Mouse (Mus musculus): ENCODE results near the gene Sbk3. TPM values are rescaled to one million over a fixed set of nuclear protein-coding genes. Genes with fewer than 3 reads are reported as not detected.

Gene Sbk3
- polyA plus RNA-seq, 1 experiment from 2014 or later, result 0.84 TPM

DNA sequence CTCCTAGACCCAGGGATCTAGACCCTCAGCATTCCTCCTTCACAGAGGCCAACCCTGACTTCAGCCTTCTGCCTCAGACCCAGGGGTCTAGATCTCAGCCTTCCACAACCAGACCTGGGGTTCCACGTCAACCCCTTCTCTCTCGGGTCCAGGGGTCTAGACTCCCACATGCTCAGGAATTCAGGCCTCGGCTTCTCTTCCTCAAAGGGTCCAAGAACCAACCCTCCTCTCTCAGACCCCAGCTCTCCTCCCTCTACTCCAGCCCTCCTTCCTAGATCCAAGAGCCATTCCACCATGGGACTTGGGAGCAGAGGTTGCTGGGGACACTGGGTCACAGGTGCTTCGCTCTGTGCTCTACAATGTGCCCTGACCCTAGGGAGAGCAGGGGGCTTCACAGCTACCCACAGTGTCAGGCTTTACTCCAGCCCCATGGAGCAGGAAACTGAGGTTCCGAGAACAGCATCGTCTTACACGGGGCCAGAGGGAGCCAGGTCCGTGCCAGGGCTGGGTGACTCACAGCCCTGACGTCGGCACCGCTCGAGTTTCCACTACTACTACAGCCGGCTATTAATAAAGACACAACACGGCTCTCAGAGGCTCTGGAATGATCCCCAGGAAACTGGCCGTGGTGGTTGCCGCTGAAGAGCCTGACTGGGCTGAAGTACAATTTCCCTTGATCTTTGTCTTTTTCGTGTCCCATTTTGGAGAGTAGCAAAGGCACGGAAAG lies 1.5 kb upstream of the Sbk3 start:
- Histone ChIP-seq H3K36me3 (ENCODE audit: control insufficient read depth, insufficient read depth) (no peaks in the 10 kb centered on the region), H3K9ac (ENCODE audit: low read length) (no peak overlapping the region), H3K9me3 (replicated peaks; ENCODE audit: control insufficient read depth, low read length) (0 out of 2 replicates have a peak, but pooled peaks cover 2% of the 10 kb centered on the region), H3K4me3 (ENCODE audit: low read length) (no peak overlapping the region), H3K4me1 (ENCODE audit: control insufficient read depth, insufficient read depth, low read length) (peaks cover 9% of the 10 kb centered on the region), H3K4me2 (ENCODE audit: low read depth, low read length) (no peak overlapping the region), H3K27ac (ENCODE audit: low read length) (peak overlapping the region; percentile 61), H3K27me3 (ENCODE audit: control insufficient read depth, insufficient read depth, low read length) (no peaks in the 10 kb centered on the region)
- 35% methylated on average over 18 of the region's 18 CpGs for WGBS
- ATAC-seq (replicated peaks; ENCODE audit: extremely low read depth, insufficient read depth, low FRiP score), result peak; percentile 85

DNA sequence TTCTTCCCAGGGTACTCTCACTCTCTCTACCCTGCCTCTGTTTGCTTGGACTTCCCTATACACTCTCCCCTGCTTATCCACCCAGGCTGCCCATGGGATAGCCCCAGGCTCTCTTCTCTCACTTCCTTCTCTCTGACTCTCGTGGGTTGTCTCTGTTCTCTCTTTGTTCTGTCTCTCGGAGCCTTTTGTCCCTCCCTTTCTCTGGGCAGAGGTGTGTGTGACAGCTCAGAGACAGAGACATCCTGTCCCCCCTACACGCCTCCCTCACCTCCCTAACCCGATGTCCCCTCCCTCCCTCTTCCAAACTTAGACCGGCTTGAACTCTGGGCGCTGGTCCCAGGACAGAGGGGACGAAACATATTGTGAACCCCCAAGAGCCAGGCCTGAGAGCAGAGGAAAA lies 742 bp upstream of the Sbk3 start:
- ATAC-seq (replicated peaks; ENCODE audit: extremely low read depth, insufficient read depth, low FRiP score), result no peak; the same call in 1 of the 2 replicates
- H3K27me3 ChIP-seq (ENCODE audit: control insufficient read depth, insufficient read depth, low read length), result no peaks in the 10 kb centered on the region
- 20% methylated on average over 7 of the region's 7 CpGs for WGBS
- H3K4me1 ChIP-seq (ENCODE audit: control insufficient read depth, insufficient read depth, low read length), result peaks cover 9% of the 10 kb centered on the region
- H3K9ac ChIP-seq (ENCODE audit: low read length), result 0 out of 2 replicates have a peak overlapping the region, but pooled peaks have one; percentile 18
- H3K4me3 ChIP-seq (ENCODE audit: low read length), result no peak overlapping the region
- no peak overlapping the region for H3K4me2 ChIP-seq (ENCODE audit: low read depth, low read length)
- peak overlapping the region; percentile 61 for H3K27ac ChIP-seq (ENCODE audit: low read length)
- no peaks in the 10 kb centered on the region for H3K9me3 ChIP-seq (replicated peaks; ENCODE audit: control insufficient read depth, low read length)
- H3K36me3 ChIP-seq (ENCODE audit: control insufficient read depth, insufficient read depth), result no peaks in the 10 kb centered on the region

DNA sequence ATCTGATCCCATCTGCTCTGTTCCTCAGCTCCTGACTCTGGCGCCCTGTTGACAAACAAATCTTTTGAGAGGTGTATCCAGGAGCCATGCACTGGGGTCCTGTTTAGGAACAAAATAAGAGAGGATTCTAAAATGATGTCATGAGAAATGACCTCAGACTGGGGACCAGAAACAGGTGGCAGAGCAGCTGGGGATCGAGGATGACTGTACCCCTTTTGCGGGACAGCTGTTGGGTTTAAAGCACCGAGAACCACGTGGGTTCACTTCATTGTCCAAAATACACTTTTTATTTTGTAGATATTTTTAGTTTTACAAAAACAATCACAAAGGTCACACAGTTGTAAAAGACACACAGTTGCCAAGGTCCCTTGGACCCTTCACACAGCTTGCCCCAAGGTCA lies 6.0 kb downstream of the Sbk3 start:
- Histone ChIP-seq H3K36me3 (ENCODE audit: control insufficient read depth, insufficient read depth) (no peaks in the 10 kb centered on the region), H3K27me3 (ENCODE audit: control insufficient read depth, insufficient read depth, low read length) (no peaks in the 10 kb centered on the region), H3K4me2 (ENCODE audit: low read depth, low read length) (no peak overlapping the region), H3K4me3 (ENCODE audit: low read length) (no peak overlapping the region), H3K9ac (ENCODE audit: low read length) (no peak overlapping the region), H3K9me3 (replicated peaks; ENCODE audit: control insufficient read depth, low read length) (no peaks in the 10 kb centered on the region), H3K4me1 (ENCODE audit: control insufficient read depth, insufficient read depth, low read length) (no peaks in the 10 kb centered on the region), H3K27ac (ENCODE audit: low read length) (no peak overlapping the region)
- WGBS, result 69% methylated on average over 5 of the region's 5 CpGs
- ATAC-seq (replicated peaks; ENCODE audit: extremely low read depth, insufficient read depth, low FRiP score), result no peak

DNA sequence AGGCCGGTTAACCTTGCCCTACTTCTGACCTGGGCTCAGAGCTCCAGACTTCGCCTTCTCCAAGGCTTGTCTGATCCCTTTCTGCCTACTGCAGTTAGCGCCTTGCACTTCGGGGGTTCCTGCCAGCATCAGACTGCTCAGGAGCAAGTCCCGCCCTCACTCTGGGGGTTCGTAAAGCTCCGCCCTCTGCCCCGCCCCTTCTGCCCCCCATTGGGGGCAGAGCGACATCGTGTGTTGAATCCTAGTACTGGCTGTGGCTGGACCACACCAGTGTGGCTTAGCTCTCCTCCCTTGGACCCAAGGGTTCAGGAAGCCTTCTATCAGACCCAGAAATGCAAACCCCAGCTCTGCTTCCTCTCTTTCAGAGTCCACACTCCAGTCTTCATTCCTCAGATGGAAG lies 6.7 kb downstream of the Sbk3 start, which contains the start of gene Sbk2:
TSS of gene Sbk2 (minus strand) at position 135 of the 400 bp plus-strand sequence.
- H3K9ac ChIP-seq (ENCODE audit: low read length), result 0 out of 2 replicates have a peak within 1 kb of the TSS, but pooled peaks have one; percentile 21
- no peak within 1 kb of the TSS for H3K4me3 ChIP-seq (ENCODE audit: low read length)
- no peaks in the 10 kb centered on the region for H3K27me3 ChIP-seq (ENCODE audit: control insufficient read depth, insufficient read depth, low read length)
- no peaks in the 10 kb centered on the region for H3K36me3 ChIP-seq (ENCODE audit: control insufficient read depth, insufficient read depth)
- H3K9me3 ChIP-seq (replicated peaks; ENCODE audit: control insufficient read depth, low read length), result no peaks in the 10 kb centered on the region
- no peaks in the 10 kb centered on the region for H3K4me1 ChIP-seq (ENCODE audit: control insufficient read depth, insufficient read depth, low read length)
- 4% methylated on average over 10 of the region's 10 CpGs for WGBS
- H3K4me2 ChIP-seq (ENCODE audit: low read depth, low read length), result peak within 1 kb of the TSS; percentile 47
- no peak within 1 kb of the TSS for H3K27ac ChIP-seq (ENCODE audit: low read length)
- peak; percentile 91 for ATAC-seq (replicated peaks; ENCODE audit: extremely low read depth, insufficient read depth, low FRiP score)

DNA sequence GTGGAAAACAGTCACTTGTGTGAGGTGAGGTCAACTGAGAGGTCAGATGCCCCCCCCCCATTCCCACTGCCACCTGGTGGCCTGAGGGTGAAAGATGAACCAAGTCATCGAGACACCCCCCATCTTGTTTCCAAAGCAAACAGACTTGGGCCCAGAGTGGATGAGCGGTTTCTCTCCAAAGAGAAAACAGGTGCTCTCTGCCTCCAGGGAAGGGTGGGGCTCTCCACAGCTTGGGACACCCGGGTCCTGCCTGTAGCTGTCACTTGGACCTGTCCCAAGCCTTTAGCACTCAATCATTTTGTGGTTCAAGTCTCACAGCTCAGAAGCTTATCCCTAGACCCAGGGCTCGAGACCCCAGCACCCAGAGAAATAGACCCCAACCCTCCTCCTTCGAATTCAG lies 7.4 kb downstream of the Sbk3 start:
- Histone ChIP-seq H3K27ac (ENCODE audit: low read length) (no peak overlapping the region), H3K4me3 (ENCODE audit: low read length) (no peak overlapping the region), H3K9me3 (replicated peaks; ENCODE audit: control insufficient read depth, low read length) (no peaks in the 10 kb centered on the region), H3K36me3 (ENCODE audit: control insufficient read depth, insufficient read depth) (no peaks in the 10 kb centered on the region), H3K9ac (ENCODE audit: low read length) (no peak overlapping the region), H3K4me2 (ENCODE audit: low read depth, low read length) (no peak overlapping the region), H3K4me1 (ENCODE audit: control insufficient read depth, insufficient read depth, low read length) (no peaks in the 10 kb centered on the region), H3K27me3 (ENCODE audit: control insufficient read depth, insufficient read depth, low read length) (no peaks in the 10 kb centered on the region)
- WGBS, result 69% methylated on average over 5 of the region's 5 CpGs
- no peak for ATAC-seq (replicated peaks; ENCODE audit: extremely low read depth, insufficient read depth, low FRiP score)

DNA sequence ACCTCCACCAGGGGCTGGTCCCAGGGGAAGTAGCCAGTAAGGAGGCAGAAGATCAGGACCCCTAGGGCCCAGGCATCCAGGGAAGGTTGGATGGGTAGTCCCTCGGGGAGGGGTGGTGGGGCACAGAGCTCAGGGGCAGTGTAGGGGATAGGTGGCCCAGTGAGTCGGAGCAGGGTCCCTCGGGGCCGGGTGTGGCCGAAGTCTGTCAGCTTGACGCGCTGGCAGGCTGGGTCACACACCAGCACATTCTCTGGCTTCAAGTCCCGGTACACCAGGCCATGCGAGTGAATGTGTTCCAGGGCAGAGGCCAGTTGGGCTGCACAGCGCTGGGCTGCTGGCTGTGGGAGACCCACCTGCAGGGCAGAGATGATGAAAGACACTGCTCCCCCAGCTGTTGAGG lies 13.6 kb downstream of the Sbk3 start:
- Histone ChIP-seq H3K9me3 (replicated peaks; ENCODE audit: control insufficient read depth, low read length) (no peaks in the 10 kb centered on the region), H3K27ac (ENCODE audit: low read length) (no peak overlapping the region), H3K4me2 (ENCODE audit: low read depth, low read length) (no peak overlapping the region), H3K4me3 (ENCODE audit: low read length) (no peak overlapping the region), H3K9ac (ENCODE audit: low read length) (no peak overlapping the region), H3K36me3 (ENCODE audit: control insufficient read depth, insufficient read depth) (no peaks in the 10 kb centered on the region), H3K4me1 (ENCODE audit: control insufficient read depth, insufficient read depth, low read length) (peaks cover 12% of the 10 kb centered on the region), H3K27me3 (ENCODE audit: control insufficient read depth, insufficient read depth, low read length) (no peaks in the 10 kb centered on the region)
- ATAC-seq (replicated peaks; ENCODE audit: extremely low read depth, insufficient read depth, low FRiP score), result no peak
- WGBS, result 65% methylated on average over 10 of the region's 10 CpGs

DNA sequence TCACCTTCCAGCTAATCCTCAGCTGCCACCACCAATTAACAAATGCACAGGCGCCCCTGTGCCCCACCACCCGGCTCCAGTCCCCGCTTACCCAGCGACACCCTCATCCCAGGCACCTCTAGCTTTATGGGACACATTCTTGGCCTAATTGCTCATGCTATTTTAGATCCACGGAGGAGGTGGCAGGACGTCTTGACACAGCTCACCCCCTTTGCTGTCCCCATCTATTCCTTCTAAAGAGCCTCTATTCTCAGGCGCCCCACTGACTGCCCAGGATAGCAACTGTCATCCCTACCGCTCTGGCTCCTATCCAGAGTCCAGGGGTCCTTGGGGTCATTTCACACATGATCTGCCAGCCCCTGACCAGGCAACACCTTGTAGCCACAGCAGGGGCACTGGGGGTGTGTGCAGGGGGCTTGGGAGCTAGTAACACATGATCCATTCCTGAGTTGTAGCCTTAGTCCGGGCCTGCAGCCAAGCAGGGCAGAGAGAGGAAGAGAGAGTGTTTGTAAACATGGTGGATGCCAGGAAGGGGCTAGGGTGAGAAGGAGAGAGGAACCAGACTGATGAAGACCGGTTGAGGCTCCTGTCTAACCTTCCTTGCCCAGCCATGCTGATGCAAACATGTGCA lies 17.0 kb downstream of the Sbk3 start:
- Histone ChIP-seq H3K4me1 (ENCODE audit: control insufficient read depth, insufficient read depth, low read length) (peaks cover 14% of the 10 kb centered on the region), H3K36me3 (ENCODE audit: control insufficient read depth, insufficient read depth) (no peaks in the 10 kb centered on the region), H3K4me3 (ENCODE audit: low read length) (no peak overlapping the region), H3K27me3 (ENCODE audit: control insufficient read depth, insufficient read depth, low read length) (no peaks in the 10 kb centered on the region), H3K9ac (ENCODE audit: low read length) (no peak overlapping the region; the same call in 1 of the 2 replicates), H3K4me2 (ENCODE audit: low read depth, low read length) (no peak overlapping the region), H3K27ac (ENCODE audit: low read length) (peak overlapping the region; percentile 76), H3K9me3 (replicated peaks; ENCODE audit: control insufficient read depth, low read length) (no peaks in the 10 kb centered on the region)
- 13% methylated on average over 10 of the region's 10 CpGs for WGBS
- ATAC-seq (replicated peaks; ENCODE audit: extremely low read depth, insufficient read depth, low FRiP score), result peak; percentile 84

DNA sequence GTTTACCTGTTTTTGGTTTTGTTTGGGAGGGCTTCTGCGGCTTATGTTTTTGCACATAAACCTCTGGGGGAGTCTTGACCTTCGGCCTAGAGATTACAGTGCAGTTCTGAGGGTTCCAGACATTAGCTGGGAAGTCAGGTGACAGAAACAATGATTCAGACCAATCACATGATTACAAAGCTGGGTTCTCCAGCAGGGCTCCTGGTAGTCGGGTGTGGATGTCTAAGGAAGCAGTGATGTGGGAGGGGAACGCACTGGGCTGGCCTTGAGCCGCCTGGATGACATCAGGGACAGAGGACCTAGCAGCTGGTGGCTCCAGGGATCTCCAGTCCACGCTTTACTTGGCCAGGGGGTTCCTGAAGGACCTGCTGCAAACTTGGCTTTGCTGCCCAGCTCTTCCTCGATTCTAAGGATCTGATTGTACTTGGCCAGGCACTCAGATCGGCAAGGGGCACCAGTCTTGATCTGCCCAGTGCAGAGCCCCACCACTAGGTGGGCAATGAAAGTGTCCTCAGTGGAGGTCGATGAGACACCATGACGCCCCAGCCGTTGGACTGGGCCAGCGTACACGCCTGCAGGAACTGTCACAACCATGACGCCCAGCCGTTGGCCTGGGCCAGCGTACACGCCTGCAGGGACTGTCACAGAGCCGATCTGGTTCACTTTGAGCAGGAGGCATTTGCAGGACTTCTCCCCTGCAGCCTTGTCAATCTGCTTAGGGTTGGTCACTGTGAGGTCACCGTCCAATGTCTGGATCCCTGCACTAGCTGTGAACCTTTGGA lies 20.2 kb downstream of the Sbk3 start:
- Histone ChIP-seq H3K4me2 (ENCODE audit: low read depth, low read length) (no peak overlapping the region), H3K27me3 (ENCODE audit: control insufficient read depth, insufficient read depth, low read length) (no peaks in the 10 kb centered on the region), H3K27ac (ENCODE audit: low read length) (no peak overlapping the region), H3K9me3 (replicated peaks; ENCODE audit: control insufficient read depth, low read length) (no peaks in the 10 kb centered on the region), H3K36me3 (ENCODE audit: control insufficient read depth, insufficient read depth) (no peaks in the 10 kb centered on the region), H3K4me1 (ENCODE audit: control insufficient read depth, insufficient read depth, low read length) (peaks cover 16% of the 10 kb centered on the region), H3K4me3 (ENCODE audit: low read length) (no peak overlapping the region), H3K9ac (ENCODE audit: low read length) (no peak overlapping the region)
- 73% methylated on average over 19 of the region's 19 CpGs for WGBS
- ATAC-seq (replicated peaks; ENCODE audit: extremely low read depth, insufficient read depth, low FRiP score), result no peak

DNA sequence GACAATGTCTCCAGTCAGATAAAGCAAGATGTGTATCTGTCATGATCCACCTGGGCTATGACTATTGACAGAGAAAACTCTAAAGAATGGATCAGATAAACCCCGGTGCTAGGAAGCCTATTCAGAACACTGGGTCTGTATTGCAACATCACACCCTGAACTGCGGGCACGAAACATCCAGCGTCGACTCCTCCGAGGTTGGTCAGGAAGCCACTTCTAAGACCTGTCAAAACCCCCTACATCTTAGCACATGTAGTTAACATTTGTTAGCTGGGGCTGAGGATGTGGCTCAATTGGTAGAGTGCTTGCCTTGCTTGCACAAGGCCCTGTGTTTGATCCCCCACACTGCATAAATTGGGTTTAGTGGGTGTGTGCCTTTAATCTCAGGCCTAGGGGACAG lies 22.6 kb downstream of the Sbk3 start:
- no peaks in the 10 kb centered on the region for H3K27me3 ChIP-seq (ENCODE audit: control insufficient read depth, insufficient read depth, low read length)
- H3K9me3 ChIP-seq (replicated peaks; ENCODE audit: control insufficient read depth, low read length), result no peaks in the 10 kb centered on the region
- H3K9ac ChIP-seq (ENCODE audit: low read length), result no peak overlapping the region
- ATAC-seq (replicated peaks; ENCODE audit: extremely low read depth, insufficient read depth, low FRiP score), result no peak
- 40% methylated on average over 6 of the region's 6 CpGs for WGBS
- no peaks in the 10 kb centered on the region for H3K36me3 ChIP-seq (ENCODE audit: control insufficient read depth, insufficient read depth)
- H3K4me3 ChIP-seq (ENCODE audit: low read length), result no peak overlapping the region
- peaks cover 8% of the 10 kb centered on the region for H3K4me1 ChIP-seq (ENCODE audit: control insufficient read depth, insufficient read depth, low read length)
- no peak overlapping the region for H3K27ac ChIP-seq (ENCODE audit: low read length)
- no peak overlapping the region for H3K4me2 ChIP-seq (ENCODE audit: low read depth, low read length)

Data from heart, embryonic 16.5 days (tissue).